Mouse (Mus musculus) megakaryocyte, embryonic 14.5 days (primary cell): ENCODE measurements around the gene Zfp341.

Experiments used
- FLI1 ChIP-seq: IDR thresholded peaks from 2 replicates; pipeline ENCODE4 v1.6.1; 2012; ENCODE audit warnings: low read length, inconsistent platforms, mixed read lengths
- GATA1 ChIP-seq: IDR thresholded peaks from 3 replicates; pipeline ENCODE4 v1.6.1; 2012; ENCODE audit warnings: mixed read lengths, low read length, inconsistent platforms, borderline replicate concordance

DNA sequence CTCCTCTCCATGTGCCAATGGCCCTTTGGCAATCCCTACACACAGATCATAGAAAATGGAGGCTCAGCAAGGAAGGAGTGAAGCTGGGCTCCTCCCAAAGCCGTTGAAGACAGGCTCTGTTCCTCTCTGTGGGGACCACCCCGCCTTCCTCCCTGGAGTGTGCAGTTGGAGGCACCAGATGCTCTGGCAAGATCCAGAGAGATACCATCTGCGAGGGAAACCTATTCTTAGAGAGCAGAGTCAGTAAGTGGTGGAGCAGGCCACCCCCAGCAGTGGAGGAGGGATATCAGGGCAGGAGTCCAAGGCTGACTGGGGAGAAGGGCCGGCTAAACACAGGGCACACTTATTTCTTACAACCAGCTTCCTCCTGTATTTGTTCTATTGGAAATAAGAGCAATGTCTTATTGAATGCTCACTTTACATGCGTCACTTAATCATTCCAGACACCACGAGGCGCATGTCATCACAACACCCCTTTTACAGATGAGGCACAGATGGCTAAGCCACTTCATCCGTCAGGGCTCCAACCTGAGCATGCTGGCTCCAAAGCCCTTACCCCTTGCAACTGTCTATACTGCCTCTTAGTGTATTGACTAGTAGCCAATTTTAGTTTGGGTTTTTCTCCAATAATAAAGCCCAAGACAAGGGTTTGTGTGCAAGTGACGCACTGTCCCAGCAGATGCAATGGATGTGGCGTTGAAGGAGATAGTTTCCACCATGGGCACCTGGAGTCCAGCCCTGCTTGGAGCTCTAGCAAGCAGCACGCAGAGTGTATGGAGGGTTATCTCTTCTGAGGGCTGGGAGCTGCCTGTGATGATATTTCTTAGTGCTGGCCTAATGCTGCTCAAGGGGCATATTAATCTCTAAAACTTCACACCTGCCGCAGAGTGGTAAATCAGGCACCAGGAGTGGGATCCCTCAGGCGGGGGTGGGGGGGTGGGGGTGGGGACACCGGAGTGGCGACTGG, 28.9 kb upstream of the Zfp341 start:
- no peak for TF ChIP-seq GATA1
- no peak for TF ChIP-seq FLI1
